Mouse (Mus musculus) embryonic facial prominence, embryonic 15.5 days (tissue): ENCODE results near the gene Brap. TPM values are rescaled to one million over a fixed set of nuclear protein-coding genes. Genes with fewer than 3 reads are reported as not detected.
"Not testable (repeated sequence)": the region's sequence is repeated elsewhere in the genome, so short reads cannot be mapped to it uniquely, and the experiment has no call there.

Experiments
- ATAC-seq: fragments of 200-750 bp; cut with Nextera tagmentation; 2 replicates; pipeline ENCODE4 v1.8.0; 2017; ENCODE audit warnings: low read depth, moderate TSS enrichment; ENCODE audit not compliant: insufficient number of reproducible peaks, low FRiP score, low TSS enrichment
- H3K27ac ChIP-seq: fragments of 300-500 bp; sonication (generic); replicated peaks from 2 replicates; pipeline ENCODE4 v1.5.1; 2015; ENCODE audit warnings: mild to moderate bottlenecking, inconsistent platforms
- H3K27me3 ChIP-seq: fragments of 300-500 bp; sonication (generic); 2 replicates; pipeline ENCODE4 v1.6.1; 2015; ENCODE audit warnings: inconsistent platforms
- H3K36me3 ChIP-seq: fragments of 300-500 bp; sonication (generic); 2 replicates; pipeline ENCODE4 v1.6.1; 2015; ENCODE audit warnings: mild to moderate bottlenecking, inconsistent platforms
- H3K4me1 ChIP-seq: fragments of 300-500 bp; sonication (generic); 2 replicates; pipeline ENCODE4 v1.6.1; 2015; ENCODE audit warnings: inconsistent platforms
- H3K4me2 ChIP-seq: fragments of 300-500 bp; sonication (generic); replicated peaks from 2 replicates; pipeline ENCODE4 v1.6.1; 2015; ENCODE audit warnings: mild to moderate bottlenecking, inconsistent platforms
- H3K4me3 ChIP-seq: fragments of 300-500 bp; sonication (generic); replicated peaks from 2 replicates; pipeline ENCODE4 v1.5.1; 2015; ENCODE audit warnings: mild to moderate bottlenecking, inconsistent platforms
- H3K9ac ChIP-seq: fragments of 300-500 bp; sonication (generic); 2 replicates; pipeline ENCODE4 v1.6.1; 2015; ENCODE audit warnings: inconsistent platforms
- H3K9me3 ChIP-seq: fragments of 300-500 bp; sonication (generic); replicated peaks from 2 replicates; pipeline ENCODE4 v1.6.1; 2016; ENCODE audit warnings: inconsistent platforms
- WGBS: fragments of 180-500 bp; shearing (Covaris S2); methylation state at CpG from one replicate; pipeline ENCODE4 v1.1.7; 2015; 5-methylcytosine and 5-hydroxymethylcytosine counted together
- polyA plus RNA-seq: library from polyadenylated mRNA; unstranded; fragments of >200 nt; fragmentation: Nextera tagmentation; extraction: Ambion mirVana; gene quantifications from 2 replicates; pipeline ENCODE4 v1.2.1, GENCODE M21; 2015

The Brap gene
- polyA plus RNA-seq, 1 experiment from 2014 or later = 47.4 TPM

DNA sequence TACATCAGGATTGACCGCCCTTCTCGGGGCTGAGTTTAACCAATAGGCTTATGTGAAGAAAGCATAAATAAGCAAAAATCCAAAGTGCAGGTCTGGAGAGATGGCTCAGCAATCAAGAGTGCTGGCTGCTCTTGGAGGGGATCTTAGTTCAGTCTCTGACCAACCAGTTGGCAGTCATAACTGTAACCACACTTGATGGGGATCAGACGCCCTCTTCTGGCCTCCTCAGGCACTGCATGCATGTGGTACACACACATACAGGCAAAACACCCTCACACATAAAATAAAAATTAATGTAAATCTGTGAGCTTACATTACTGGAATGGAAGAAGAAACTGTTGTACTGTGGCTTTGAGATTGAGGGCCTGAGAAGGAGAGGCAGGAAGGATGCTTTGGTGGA is 10.0 kb downstream of the Brap start:
- Histone ChIP-seq H3K4me1 (no peaks in the 10 kb centered on the region), H3K27ac (no peak overlapping the region), H3K36me3 (peaks cover 81% of the 10 kb centered on the region), H3K4me2 (no peak overlapping the region), H3K4me3 (no peak overlapping the region), H3K27me3 (no peaks in the 10 kb centered on the region), H3K9me3 (no peaks in the 10 kb centered on the region), H3K9ac (no peak overlapping the region)
- no peak for ATAC-seq
- WGBS = 78% methylated on average over 3 of the region's 3 CpGs

DNA sequence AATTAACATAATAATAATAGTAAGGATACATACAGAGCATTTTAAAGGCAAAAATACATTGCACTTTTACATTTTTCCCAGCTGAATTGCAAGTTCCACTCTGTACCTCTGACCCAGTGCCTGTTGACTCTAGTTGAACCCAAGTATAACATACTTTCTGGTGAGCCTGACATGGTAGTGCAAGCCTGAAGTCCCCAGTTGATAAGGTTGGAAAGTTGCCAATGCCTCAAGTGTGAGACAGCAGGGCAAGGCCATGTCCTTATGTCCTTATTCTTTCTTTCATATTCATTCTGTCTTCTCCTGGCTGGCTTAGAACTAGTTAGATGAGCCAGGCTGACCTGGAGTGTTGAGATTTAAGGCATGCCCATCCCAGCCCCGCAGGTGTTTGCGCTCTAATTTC is 21.9 kb downstream of the Brap start:
- no peaks in the 10 kb centered on the region for H3K4me1 ChIP-seq
- ATAC-seq = no peak
- H3K4me3 ChIP-seq = no peak overlapping the region
- H3K36me3 ChIP-seq = peaks cover 90% of the 10 kb centered on the region
- H3K9ac ChIP-seq = no peak overlapping the region
- no peaks in the 10 kb centered on the region for H3K27me3 ChIP-seq
- WGBS = 98% methylated on average over 2 of the region's 2 CpGs
- no peaks in the 10 kb centered on the region for H3K9me3 ChIP-seq
- no peak overlapping the region for H3K4me2 ChIP-seq
- H3K27ac ChIP-seq = no peak overlapping the region

DNA sequence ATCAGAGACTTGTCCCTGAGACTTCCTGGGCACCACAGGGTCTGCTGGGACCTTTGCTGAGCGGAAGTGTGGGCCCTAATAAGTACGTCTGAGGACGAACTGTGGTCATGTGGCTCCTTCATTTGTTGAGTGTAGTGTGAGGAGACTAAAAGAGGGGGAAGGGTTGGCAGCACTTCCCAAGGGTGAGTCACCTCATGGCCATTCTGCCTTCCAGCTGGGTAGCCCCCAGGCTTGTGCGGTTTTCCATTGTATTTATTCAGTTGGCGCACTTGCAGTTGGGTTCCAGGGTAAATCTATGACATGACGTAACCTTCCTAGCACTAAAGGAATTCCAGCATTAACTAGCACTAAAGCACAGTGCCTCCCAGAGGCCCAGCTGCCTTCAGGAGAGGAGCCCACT is 25.1 kb downstream of the Brap start:
- no peak overlapping the region for H3K9ac ChIP-seq
- H3K4me1 ChIP-seq = peaks cover 3% of the 10 kb centered on the region
- H3K4me3 ChIP-seq = no peak overlapping the region
- H3K9me3 ChIP-seq = no peaks in the 10 kb centered on the region
- H3K36me3 ChIP-seq = peaks cover 62% of the 10 kb centered on the region
- H3K27me3 ChIP-seq = no peaks in the 10 kb centered on the region
- no peak overlapping the region for H3K27ac ChIP-seq
- 91% methylated on average over 6 of the region's 6 CpGs for WGBS
- ATAC-seq = no peak
- H3K4me2 ChIP-seq = no peak overlapping the region

DNA sequence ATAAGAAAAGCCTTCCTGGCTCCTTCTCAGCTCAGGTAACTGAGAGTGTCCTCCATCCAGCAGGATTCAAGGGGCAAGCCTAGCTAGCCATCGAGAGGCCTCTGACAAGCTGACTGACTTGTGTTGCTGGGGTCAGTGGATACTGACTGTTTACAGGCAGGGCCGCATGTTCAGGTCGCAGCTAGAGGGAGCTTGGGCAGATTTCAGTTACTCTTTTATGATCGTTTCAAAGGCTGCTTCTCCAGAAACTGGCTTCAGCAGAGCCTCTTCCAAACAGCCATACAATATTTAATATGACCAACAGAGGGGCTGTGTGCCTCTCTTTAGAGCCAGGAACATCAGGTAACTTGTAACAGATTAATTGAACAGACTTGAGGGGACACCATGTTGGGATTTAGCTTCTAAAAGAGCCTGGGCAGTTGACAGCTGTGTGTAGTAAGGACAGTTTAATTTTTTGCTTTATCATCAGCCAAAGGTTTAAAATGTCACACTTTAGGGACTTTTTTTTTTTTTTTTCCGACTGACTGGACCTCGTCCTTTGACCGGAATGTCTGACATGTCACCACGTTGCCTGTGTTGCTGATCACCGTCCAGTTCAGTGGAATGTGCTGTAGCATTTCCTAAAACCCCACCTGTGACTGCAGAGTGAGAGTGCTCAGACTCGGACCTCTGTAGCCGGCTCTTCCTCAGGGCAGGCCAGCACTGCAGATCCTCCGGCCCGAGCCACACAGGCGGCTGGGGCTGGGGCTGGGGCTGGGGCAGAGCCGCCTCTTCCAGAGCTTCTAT is 25.9 kb downstream of the Brap start:
- ATAC-seq = no peak
- H3K4me3 ChIP-seq = no peak overlapping the region
- H3K4me2 ChIP-seq = no peak overlapping the region
- WGBS = 80% methylated on average over 15 of the region's 15 CpGs
- H3K4me1 ChIP-seq = peaks cover 7% of the 10 kb centered on the region
- H3K9ac ChIP-seq = no peak overlapping the region
- peaks cover 54% of the 10 kb centered on the region for H3K36me3 ChIP-seq
- H3K27ac ChIP-seq = no peak overlapping the region
- no peaks in the 10 kb centered on the region for H3K9me3 ChIP-seq
- H3K27me3 ChIP-seq = no peaks in the 10 kb centered on the region

DNA sequence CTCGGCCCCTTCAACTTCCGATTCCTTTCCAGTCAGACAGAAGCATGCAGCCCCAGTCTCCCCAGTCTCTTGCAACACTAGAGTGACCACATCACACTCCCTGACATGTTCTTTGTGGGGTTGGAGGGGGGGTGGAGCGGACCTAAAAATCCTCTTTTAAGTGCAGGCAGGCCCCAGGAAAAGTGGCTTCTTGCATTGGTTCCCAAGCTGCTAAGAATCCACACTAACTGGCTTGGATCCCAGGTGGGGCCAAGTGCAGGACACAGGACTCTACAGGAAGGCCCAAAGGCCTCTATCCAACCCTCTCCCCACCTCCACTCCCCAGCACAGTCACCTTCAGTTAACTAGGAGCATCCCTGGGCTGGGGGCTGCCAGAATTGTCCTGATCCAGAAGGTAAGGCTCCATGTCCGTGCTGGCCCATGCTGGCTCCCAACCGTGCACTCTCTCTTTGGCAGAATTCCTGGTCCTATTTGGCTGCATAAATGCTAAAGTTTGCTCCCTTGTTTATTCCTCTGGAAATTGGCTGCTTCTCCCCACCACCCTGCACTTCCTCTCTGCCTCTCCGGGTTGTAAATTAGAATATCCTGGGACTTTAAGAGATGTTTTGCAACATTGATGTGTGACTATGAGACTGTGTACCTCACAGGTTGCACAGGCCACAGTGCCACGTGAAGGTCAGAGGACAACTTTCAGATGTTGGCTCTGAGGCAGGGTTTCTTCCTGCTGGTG is 30.3 kb downstream of the Brap start:
- ATAC-seq = no peak
- Histone ChIP-seq H3K4me3 (no peak overlapping the region), H3K27ac (peak overlapping the region; percentile 58; the same call in 1 of the 2 replicates), H3K4me2 (no peak overlapping the region), H3K9me3 (no peaks in the 10 kb centered on the region), H3K27me3 (no peaks in the 10 kb centered on the region), H3K36me3 (peaks cover 18% of the 10 kb centered on the region), H3K4me1 (peaks cover 7% of the 10 kb centered on the region), H3K9ac (no peak overlapping the region)
- WGBS = 69% methylated on average over 7 of the region's 7 CpGs

DNA sequence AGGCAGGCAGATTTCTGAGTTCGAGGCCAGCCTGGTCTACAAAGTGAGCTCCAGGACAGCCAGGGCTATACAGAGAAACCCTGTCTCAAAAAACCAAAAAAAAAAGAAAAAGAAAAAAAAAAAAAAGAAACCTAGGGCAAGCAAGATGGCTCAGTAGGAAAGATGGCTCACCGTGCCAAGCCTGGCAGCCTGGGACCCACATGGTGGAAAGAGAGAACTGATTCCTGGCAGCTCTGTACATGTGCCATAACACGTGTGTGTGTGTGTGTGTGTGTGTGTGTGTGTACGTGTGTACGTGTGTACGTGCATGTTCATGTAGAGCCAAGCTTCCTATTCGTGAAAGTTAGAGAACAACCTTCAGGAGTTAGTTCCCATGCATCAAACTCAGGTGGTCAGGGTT is 31.1 kb downstream of the Brap start:
- not testable (repeated sequence) for H3K9me3 ChIP-seq, H3K27me3 ChIP-seq, H3K27ac ChIP-seq, H3K4me3 ChIP-seq, ATAC-seq, H3K4me1 ChIP-seq, H3K4me2 ChIP-seq, H3K9ac ChIP-seq
- WGBS = 90% methylated on average over 7 of the region's 7 CpGs
- H3K36me3 ChIP-seq = peaks cover 10% of the 10 kb centered on the region

DNA sequence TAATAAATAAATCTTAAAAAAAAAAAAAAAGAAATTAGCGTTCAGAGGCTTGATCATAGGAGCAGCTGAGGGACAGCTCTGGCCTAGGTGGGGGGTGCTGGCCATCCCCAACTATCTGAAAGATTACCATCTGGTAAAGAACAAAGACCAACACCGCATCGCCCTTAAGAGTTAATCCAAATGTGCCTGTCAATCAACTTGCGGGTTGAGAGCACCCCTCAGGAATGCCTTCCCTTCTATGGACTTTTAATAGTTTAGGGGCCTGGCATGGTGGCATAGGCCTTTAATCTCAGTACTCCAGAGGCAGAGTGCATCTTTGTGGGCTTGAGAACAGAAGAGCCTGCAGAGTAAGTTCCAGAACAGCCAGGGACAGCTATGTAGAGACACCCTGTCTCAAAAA is 32.5 kb downstream of the Brap start:
- no peaks in the 10 kb centered on the region for H3K36me3 ChIP-seq
- WGBS = 58% methylated on average over 4 of the region's 4 CpGs
- no peaks in the 10 kb centered on the region for H3K27me3 ChIP-seq
- no peak overlapping the region for H3K4me2 ChIP-seq
- no peak for ATAC-seq
- no peaks in the 10 kb centered on the region for H3K9me3 ChIP-seq
- H3K9ac ChIP-seq = no peak overlapping the region
- no peak overlapping the region for H3K27ac ChIP-seq
- H3K4me3 ChIP-seq = no peak overlapping the region
- H3K4me1 ChIP-seq = peaks cover 7% of the 10 kb centered on the region

DNA sequence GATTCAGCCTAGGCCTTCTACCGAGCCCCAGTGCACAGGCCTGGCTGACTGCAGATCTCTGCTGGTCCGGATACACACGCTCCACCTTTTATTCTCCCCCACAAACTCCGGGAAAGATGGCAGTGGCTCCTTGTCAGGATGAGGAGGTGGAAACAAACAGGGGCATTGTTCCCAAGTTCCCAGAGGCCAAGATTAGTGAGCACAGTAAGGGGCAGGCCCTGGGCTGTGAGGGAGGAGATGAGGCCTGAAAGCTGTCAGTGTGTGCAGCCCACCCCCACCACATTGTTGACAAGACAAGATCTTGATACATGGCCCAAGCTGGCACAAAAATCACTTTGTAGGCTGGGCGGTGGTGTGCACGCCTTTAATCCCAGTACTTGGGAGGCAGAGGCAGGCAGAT is 36.4 kb downstream of the Brap start:
- WGBS = 35% methylated on average over 6 of the region's 6 CpGs
- H3K27me3 ChIP-seq = no peaks in the 10 kb centered on the region
- H3K9ac ChIP-seq = no peak overlapping the region
- peaks cover 4% of the 10 kb centered on the region; the same call in 1 of the 2 replicates for H3K4me1 ChIP-seq
- H3K4me2 ChIP-seq = no peak overlapping the region
- no peak for ATAC-seq
- H3K4me3 ChIP-seq = no peak overlapping the region
- no peaks in the 10 kb centered on the region for H3K9me3 ChIP-seq
- no peaks in the 10 kb centered on the region for H3K36me3 ChIP-seq
- no peak overlapping the region for H3K27ac ChIP-seq

DNA sequence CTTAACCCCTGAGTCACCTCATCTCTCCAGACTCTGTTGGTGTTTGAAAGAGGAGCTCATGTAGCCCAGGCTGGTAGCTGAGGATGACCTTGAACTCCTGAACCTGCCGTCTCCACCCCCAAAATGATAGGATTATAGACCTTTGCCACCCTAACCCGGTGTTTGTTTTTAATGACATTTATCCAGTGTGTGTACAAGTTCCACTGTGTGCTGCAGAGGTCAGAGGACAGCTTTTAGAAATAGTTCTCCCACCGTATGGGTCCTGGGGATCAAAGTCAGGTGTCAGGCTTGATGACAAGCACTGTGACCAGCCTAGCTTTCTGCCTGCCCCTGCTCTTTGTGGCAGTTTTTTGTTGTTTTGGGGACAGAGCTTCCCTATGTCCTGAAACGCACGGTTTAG is 39.5 kb downstream of the Brap start:
- no peaks in the 10 kb centered on the region for H3K27me3 ChIP-seq
- no peak for ATAC-seq
- 50% methylated on average over 5 of the region's 5 CpGs for WGBS

DNA sequence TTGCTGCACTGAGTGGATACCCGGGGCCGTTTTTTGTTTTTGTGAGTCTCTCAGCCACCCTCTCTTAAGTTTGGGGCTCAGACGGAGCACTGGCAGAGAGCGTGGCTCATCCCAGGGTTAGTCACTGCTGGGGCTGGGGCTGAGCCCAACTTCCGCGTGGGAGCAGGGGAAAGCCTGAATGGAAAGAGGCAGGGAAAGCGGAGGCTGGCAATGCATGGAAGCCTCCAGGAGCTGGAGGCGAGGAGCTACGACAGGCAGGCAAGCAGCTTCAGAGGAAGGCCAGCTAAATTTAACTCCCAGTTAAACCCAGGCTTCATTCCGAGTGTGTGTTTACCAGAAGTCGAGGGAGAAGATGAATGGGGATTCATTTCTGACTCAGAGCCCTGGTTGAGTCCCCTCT is 40.1 kb downstream of the Brap start:
- Histone ChIP-seq H3K4me2 (peak overlapping the region; percentile 15; the same call in 1 of the 2 replicates), H3K36me3 (no peaks in the 10 kb centered on the region), H3K9ac (no peak overlapping the region; the same call in 1 of the 2 replicates), H3K9me3 (no peaks in the 10 kb centered on the region), H3K4me1 (peaks cover 8% of the 10 kb centered on the region; the same call in 1 of the 2 replicates), H3K4me3 (no peak overlapping the region), H3K27me3 (no peaks in the 10 kb centered on the region), H3K27ac (peak overlapping the region; percentile 44; the same call in 1 of the 2 replicates)
- 16% methylated on average over 11 of the region's 11 CpGs for WGBS
- no peak for ATAC-seq

More for the DNA sequence above, 39.5 kb downstream of the Brap start:
- Histone ChIP-seq H3K27ac (no peak overlapping the region), H3K36me3 (no peaks in the 10 kb centered on the region), H3K9ac (no peak overlapping the region), H3K4me2 (no peak overlapping the region), H3K9me3 (no peaks in the 10 kb centered on the region), H3K4me1 (peaks cover 6% of the 10 kb centered on the region; the same call in 1 of the 2 replicates), H3K4me3 (no peak overlapping the region)

DNA sequence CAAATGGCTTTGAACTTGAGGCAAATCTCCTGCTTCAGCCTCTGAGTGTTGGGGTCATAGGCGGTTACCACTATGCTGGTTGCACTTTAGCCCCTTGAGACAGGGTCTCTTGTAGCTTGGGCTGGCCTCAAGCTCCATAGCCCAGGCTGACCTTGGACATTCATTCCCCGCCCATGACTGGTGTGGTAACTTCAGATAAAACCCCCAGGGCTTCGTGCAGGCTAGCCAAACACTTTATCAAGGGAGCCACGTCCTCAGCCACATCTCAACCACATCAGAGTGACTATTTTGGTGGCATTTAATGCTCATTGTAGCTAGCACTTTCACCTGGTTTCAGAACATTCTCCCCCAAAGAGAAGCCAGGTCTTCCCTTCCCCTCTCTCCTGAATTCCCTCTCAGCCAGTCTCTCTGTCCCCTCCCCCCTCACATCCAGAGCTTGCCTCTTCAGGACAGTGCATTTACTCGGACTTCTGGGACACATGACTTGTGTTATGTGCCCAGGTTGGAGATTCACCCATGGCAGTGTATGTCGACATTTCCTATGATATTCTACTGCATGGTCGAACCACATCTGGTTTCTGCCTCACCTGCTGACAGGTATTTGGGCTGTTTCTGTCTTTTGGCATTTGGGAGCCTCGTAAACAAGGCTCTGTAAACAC is 40.9 kb downstream of the Brap start:
- no peak overlapping the region for H3K9ac ChIP-seq
- no peaks in the 10 kb centered on the region for H3K9me3 ChIP-seq
- WGBS = 52% methylated on average over 8 of the region's 8 CpGs
- no peak for ATAC-seq
- no peak overlapping the region for H3K27ac ChIP-seq
- no peaks in the 10 kb centered on the region for H3K27me3 ChIP-seq
- no peak overlapping the region for H3K4me3 ChIP-seq
- H3K4me1 ChIP-seq = peaks cover 8% of the 10 kb centered on the region; the same call in 1 of the 2 replicates
- no peaks in the 10 kb centered on the region for H3K36me3 ChIP-seq
- no peak overlapping the region for H3K4me2 ChIP-seq
